23 mouse cellular contexts compared by ENCODE assay signal in the genomic region with DNA sequence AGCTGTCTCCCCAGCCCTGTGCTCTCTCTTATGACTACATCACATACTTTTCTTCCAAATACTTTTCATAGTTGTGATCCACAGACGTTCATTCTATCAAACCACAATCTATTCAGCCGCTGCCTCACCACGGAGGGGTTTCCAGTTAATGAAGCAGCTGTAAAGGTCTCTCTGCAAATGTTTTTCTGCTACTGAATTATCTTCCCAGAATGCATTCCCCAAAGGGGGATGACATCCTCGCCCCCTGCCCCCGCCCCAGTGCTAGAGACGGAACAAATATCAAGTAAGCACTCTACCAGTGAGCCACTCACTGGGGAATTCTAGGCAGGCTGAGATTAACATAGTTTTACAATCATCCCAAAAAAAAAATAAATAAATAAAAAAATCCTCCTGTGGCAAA. TPM values are rescaled to one million over a fixed set of nuclear protein-coding genes. Genes with fewer than 3 reads are reported as not detected.
"Had no signal": no experiment of that assay in that cellular context is flagged by ENCODE, and none has a peak within 500 bp of the region (broad histone marks: within the 10 kb centered on the region; RNA-seq: fewer than 3 reads in every experiment).

No protein-coding gene starts in this region.

- ATAC-seq: liver, postnatal 0 days; midbrain, embryonic 13.5 days; midbrain, embryonic 15.5 days had no signal

- DNase-seq: liver, postnatal 0 days; lung, adult 2 months; lung, postnatal 14 days; lung, postnatal 36 days; right cerebral cortex, postnatal 14 days; thymus, adult 18-20 months; thymus, postnatal 25 days; thymus, postnatal 4 days had no signal

- H3K27me3 ChIP-seq: lung, embryonic 15.5 days; megakaryocyte, embryonic 14.5 days; midbrain, embryonic 13.5 days; midbrain, embryonic 15.5 days; neural tube, embryonic 12.5 days had no signal

RNA-seq across cellular contexts. Expression of gene Serpine1, which starts 36.0 kb away (rescaled TPM):
- total RNA-seq: monocyte, adult 5-6 weeks; neutrophil, adult 5-6 weeks had no signal
- polyA plus RNA-seq: midbrain, embryonic 11.5 days had no signal

RNA-seq across cellular contexts. Expression of gene Muc3, which starts 41.0 kb away (rescaled TPM):
- total RNA-seq: megakaryocyte progenitor cell, adult 5-6 weeks; midbrain, postnatal 0 days; monocyte, adult 5-6 weeks; neutrophil, adult 5-6 weeks had no signal
- polyA plus RNA-seq: liver, postnatal 0 days; lung, adult 2 months; lung, embryonic 15.5 days; lung, postnatal 0 days; macrophage; midbrain, embryonic 11.5 days; midbrain, embryonic 13.5 days; midbrain, embryonic 15.5 days; midbrain, postnatal 0 days; neural tube, embryonic 12.5 days; neural tube, embryonic 14.5 days; stomach, embryonic 14.5 days; urinary bladder, adult 2 months had no signal
